Mouse (Mus musculus) hindbrain, embryonic 16.5 days (tissue): Measurements from ENCODE around the gene Dnmt3l. TPM values are rescaled to one million over a fixed set of nuclear protein-coding genes. Genes with fewer than 3 reads are reported as not detected.

ENCODE experiments used
- ATAC-seq: fragments of 200-750 bp; cut with Nextera tagmentation; 2 replicates; pipeline ENCODE4 v1.8.0; 2017; ENCODE audit warnings: moderate TSS enrichment, moderate library complexity
- H3K27ac ChIP-seq: fragments of 300-500 bp; sonication (generic); 2 replicates; pipeline ENCODE4 v1.5.1; 2014; ENCODE audit warnings: low read depth, mild to moderate bottlenecking, control low read depth, low read length, moderate library complexity
- H3K27me3 ChIP-seq: fragments of 300-500 bp; sonication (generic); replicated peaks from 2 replicates; pipeline ENCODE4 v1.6.1; 2014; ENCODE audit warnings: low read length; ENCODE audit not compliant: control insufficient read depth, insufficient read depth
- H3K36me3 ChIP-seq: fragments of 300-500 bp; sonication (generic); 2 replicates; pipeline ENCODE4 v1.6.1; 2014; ENCODE audit warnings: mild to moderate bottlenecking, low read length, moderate library complexity, mixed read lengths; ENCODE audit not compliant: control insufficient read depth, insufficient read depth
- H3K4me1 ChIP-seq: fragments of 300-500 bp; sonication (generic); 2 replicates; pipeline ENCODE4 v1.6.1; 2014; ENCODE audit warnings: low read depth, low read length; ENCODE audit not compliant: control insufficient read depth, insufficient read depth
- H3K4me2 ChIP-seq: fragments of 300-500 bp; sonication (generic); 2 replicates; pipeline ENCODE4 v1.6.1; 2014; ENCODE audit warnings: mild to moderate bottlenecking, low read length, control low read depth, moderate library complexity
- H3K4me3 ChIP-seq: fragments of 300-500 bp; sonication (generic); 2 replicates; pipeline ENCODE4 v1.5.1; 2014; ENCODE audit warnings: mild to moderate bottlenecking, low read length, control low read depth, moderate library complexity
- H3K9ac ChIP-seq: fragments of 300-500 bp; sonication (generic); 2 replicates; pipeline ENCODE4 v1.6.1; 2014; ENCODE audit warnings: low read depth, mild to moderate bottlenecking, control low read depth, low read length, moderate library complexity
- H3K9me3 ChIP-seq: fragments of 300-500 bp; sonication (generic); 2 replicates; pipeline ENCODE4 v1.6.1; 2014; ENCODE audit warnings: mild to moderate bottlenecking, low read length, moderate library complexity; ENCODE audit not compliant: control insufficient read depth
- WGBS: fragments of 180-500 bp; shearing (Covaris S2); extraction: QIAGEN DNeasy Blood & Tissue Kit; methylation state at CpG from one replicate; pipeline ENCODE4 v1.1.7; 2014; 5-methylcytosine and 5-hydroxymethylcytosine counted together
- polyA plus RNA-seq: library from polyadenylated mRNA; unstranded; fragments of >200 nt; fragmentation: Nextera tagmentation; extraction: Ambion mirVana; gene quantifications from 2 replicates; pipeline ENCODE4 v1.2.1, GENCODE M21; 2015

The Dnmt3l gene
- polyA plus RNA-seq, 1 experiment from 2014 or later = not detected

GRCm38 (mm10) chr10:78100989-78101780 lies 59.4 kb downstream of the Dnmt3l start:
- peak overlapping the region; percentile 39; the same call in 1 of the 2 replicates for H3K9ac ChIP-seq
- H3K27me3 ChIP-seq = no peaks in the 10 kb centered on the region
- H3K4me1 ChIP-seq = peaks cover 6% of the 10 kb centered on the region; the same call in 1 of the 2 replicates
- peak; percentile 90 for ATAC-seq
- H3K4me2 ChIP-seq = peak overlapping the region; percentile 55
- H3K27ac ChIP-seq = 0 out of 2 replicates have a peak overlapping the region, but pooled peaks have one; percentile 7
- H3K4me3 ChIP-seq = peak overlapping the region; percentile 22
- no peaks in the 10 kb centered on the region for H3K36me3 ChIP-seq
- 34% methylated on average over 16 of the region's 16 CpGs for WGBS
- no peaks in the 10 kb centered on the region for H3K9me3 ChIP-seq

GRCm38 (mm10) chr10:78104555-78105490 lies 63.1 kb downstream of the Dnmt3l start:
- Histone ChIP-seq H3K9ac (no peak overlapping the region), H3K4me1 (peaks cover 6% of the 10 kb centered on the region; the same call in 1 of the 2 replicates), H3K4me3 (no peak overlapping the region), H3K9me3 (no peaks in the 10 kb centered on the region), H3K36me3 (no peaks in the 10 kb centered on the region), H3K27ac (peak overlapping the region; percentile 9), H3K4me2 (no peak overlapping the region), H3K27me3 (no peaks in the 10 kb centered on the region)
- WGBS = 68% methylated on average over 11 of the region's 11 CpGs
- ATAC-seq = 0 out of 2 replicates have a peak, but pooled peaks have one; percentile 48

- peak overlapping the region; percentile 52; the same call in 1 of the 2 replicates for H3K27ac ChIP-seq
- no peaks in the 10 kb centered on the region for H3K9me3 ChIP-seq
- peaks cover 6% of the 10 kb centered on the region; the same call in 1 of the 2 replicates for H3K4me1 ChIP-seq
- 79% methylated on average over 12 of the region's 12 CpGs for WGBS
- no peak overlapping the region for H3K9ac ChIP-seq
- peak; percentile 51; the same call in 1 of the 2 replicates for ATAC-seq
- H3K27me3 ChIP-seq = no peaks in the 10 kb centered on the region
- no peaks in the 10 kb centered on the region for H3K36me3 ChIP-seq
- no peak overlapping the region for H3K4me2 ChIP-seq
- H3K4me3 ChIP-seq = no peak overlapping the region
Observed at GRCm38 (mm10) chr10:78105548-78105947, 63.8 kb downstream of the Dnmt3l start.

Other genes with a start within 250 kb of the Dnmt3l start
- not detected in 2 replicates for gene Gm9639, start 246.9 kb upstream of the Dnmt3l start, polyA plus RNA-seq
- gene Gm19668, start 242.8 kb upstream of the Dnmt3l start, polyA plus RNA-seq = not detected in 2 replicates
- not detected in 2 replicates for gene Gm9507, start 230.1 kb upstream of the Dnmt3l start, polyA plus RNA-seq
- not detected in 2 replicates for gene Gm2696, start 227.3 kb upstream of the Dnmt3l start, polyA plus RNA-seq
- gene Krtap10-4, start 214.9 kb upstream of the Dnmt3l start, polyA plus RNA-seq = not detected in 2 replicates
- not detected in 2 replicates for gene Krtap10-10, start 206.0 kb upstream of the Dnmt3l start, polyA plus RNA-seq
- gene Gm36176, start 195.1 kb upstream of the Dnmt3l start, polyA plus RNA-seq = not detected in 2 replicates
- gene Gm10318, start 189.1 kb upstream of the Dnmt3l start, polyA plus RNA-seq = not detected in 2 replicates
- not detected in 2 replicates for gene Gm3285, start 180.0 kb upstream of the Dnmt3l start, polyA plus RNA-seq
- gene Lrrc3, start 139.4 kb upstream of the Dnmt3l start, polyA plus RNA-seq = 23.7 and 25.7 TPM in 2 replicates
- 7.8 and 9.9 TPM in 2 replicates for gene Trpm2, start 71.4 kb upstream of the Dnmt3l start, polyA plus RNA-seq
- 53.9 and 56.7 TPM in 2 replicates for gene 1810043G02Rik, start 63.4 kb upstream of the Dnmt3l start, polyA plus RNA-seq
- gene Pfkl, start 31.9 kb upstream of the Dnmt3l start, polyA plus RNA-seq = 140 and 145 TPM in 2 replicates
- 0.06 TPM in 1 of 2 replicates, not detected in the other for gene Aire, start 1.7 kb downstream of the Dnmt3l start, polyA plus RNA-seq
- 0.94 and 1.2 TPM in 2 replicates for gene Icosl, start 27.4 kb downstream of the Dnmt3l start, polyA plus RNA-seq
- 31.8 and 35.4 TPM in 2 replicates for gene D10Jhu81e, start 127.8 kb downstream of the Dnmt3l start, polyA plus RNA-seq
- 15.9 and 17.0 TPM in 2 replicates for gene Pwp2, start 143.2 kb downstream of the Dnmt3l start, polyA plus RNA-seq
- gene Trappc10, start 202.7 kb downstream of the Dnmt3l start, polyA plus RNA-seq = 11.3 and 21.5 TPM in 2 replicates